Mouse (Mus musculus): ENCODE measurements around the gene Dcaf1. TPM values are rescaled to one million over a fixed set of nuclear protein-coding genes. Genes with fewer than 3 reads are reported as not detected.

Gene Dcaf1
- polyA plus RNA-seq, 1 experiment from 2014 or later, result 19.2 TPM

GRCm38 (mm10) chr9:106818191-106818590, 3.5 kb upstream of the Dcaf1 start:
- Histone ChIP-seq H3K4me1 (replicated peaks) (peaks cover 14% of the 10 kb centered on the region), H3K36me3 (no peaks in the 10 kb centered on the region), H3K9ac (no peak overlapping the region), H3K4me2 (no peak overlapping the region), H3K4me3 (no peak overlapping the region), H3K9me3 (no peaks in the 10 kb centered on the region), H3K27me3 (no peaks in the 10 kb centered on the region), H3K27ac (replicated peaks) (no peak overlapping the region)
- no peak for ATAC-seq (ENCODE audit: low FRiP score, low read depth)
- WGBS, result 83% methylated on average over 6 of the region's 6 CpGs

- no peaks in the 10 kb centered on the region for H3K27me3 ChIP-seq
- H3K4me3 ChIP-seq, result no peak overlapping the region
- H3K9me3 ChIP-seq, result no peaks in the 10 kb centered on the region
- no peak overlapping the region for H3K9ac ChIP-seq
- no peak overlapping the region for H3K27ac ChIP-seq (replicated peaks)
- H3K4me1 ChIP-seq (replicated peaks), result peaks cover 18% of the 10 kb centered on the region
- H3K36me3 ChIP-seq, result no peaks in the 10 kb centered on the region
- ATAC-seq (ENCODE audit: low FRiP score, low read depth), result no peak
- H3K4me2 ChIP-seq, result no peak overlapping the region
- 100% methylated on average over 1 of the region's 1 CpGs for WGBS
These were observed 2.5 kb upstream of the Dcaf1 start for GRCm38 (mm10) chr9:106819201-106819600.

- 49% methylated on average over 15 of the region's 15 CpGs for WGBS
- Histone ChIP-seq H3K27me3 (no peaks in the 10 kb centered on the region), H3K4me1 (replicated peaks) (peaks cover 18% of the 10 kb centered on the region), H3K4me3 (peak overlapping the region; percentile 92), H3K4me2 (peak overlapping the region; percentile 96), H3K27ac (replicated peaks) (peak overlapping the region; percentile 70), H3K36me3 (no peaks in the 10 kb centered on the region), H3K9ac (peak overlapping the region; percentile 57), H3K9me3 (no peaks in the 10 kb centered on the region)
- no peak for ATAC-seq (ENCODE audit: low FRiP score, low read depth)
These were observed 540 bp upstream of the Dcaf1 start for GRCm38 (mm10) chr9:106821050-106821617.

- peak overlapping the region; percentile 81 for H3K9ac ChIP-seq
- no peaks in the 10 kb centered on the region for H3K27me3 ChIP-seq
- no peak for ATAC-seq (ENCODE audit: low FRiP score, low read depth)
- no peaks in the 10 kb centered on the region for H3K9me3 ChIP-seq
- H3K4me3 ChIP-seq, result peak overlapping the region; percentile 92
- peak overlapping the region; percentile 96 for H3K4me2 ChIP-seq
- WGBS, result 3% methylated on average over 27 of the region's 32 CpGs
- H3K27ac ChIP-seq (replicated peaks), result peak overlapping the region; percentile 95
- peaks cover 18% of the 10 kb centered on the region for H3K4me1 ChIP-seq (replicated peaks)
- no peaks in the 10 kb centered on the region for H3K36me3 ChIP-seq
These were observed 869 bp downstream of the Dcaf1 start for GRCm38 (mm10) chr9:106822381-106823104.

- Histone ChIP-seq H3K4me2 (no peak overlapping the region), H3K27me3 (no peaks in the 10 kb centered on the region), H3K4me1 (replicated peaks) (no peaks in the 10 kb centered on the region), H3K9ac (no peak overlapping the region), H3K4me3 (no peak overlapping the region), H3K9me3 (no peaks in the 10 kb centered on the region), H3K36me3 (peaks cover 68% of the 10 kb centered on the region), H3K27ac (replicated peaks) (no peak overlapping the region)
- 100% methylated on average over 1 of the region's 1 CpGs for WGBS
- no peak for ATAC-seq (ENCODE audit: low FRiP score, low read depth)
These were observed 18.9 kb downstream of the Dcaf1 start for GRCm38 (mm10) chr9:106840569-106840968.

GRCm38 (mm10) chr9:106842800-106843199, 21.1 kb downstream of the Dcaf1 start:
- peaks cover 66% of the 10 kb centered on the region for H3K36me3 ChIP-seq
- no peak overlapping the region for H3K4me3 ChIP-seq
- no peak overlapping the region for H3K9ac ChIP-seq
- ATAC-seq (ENCODE audit: low FRiP score, low read depth), result no peak
- no peak overlapping the region for H3K4me2 ChIP-seq
- 96% methylated on average over 6 of the region's 6 CpGs for WGBS
- H3K9me3 ChIP-seq, result no peaks in the 10 kb centered on the region
- no peak overlapping the region for H3K27ac ChIP-seq (replicated peaks)
- no peaks in the 10 kb centered on the region for H3K4me1 ChIP-seq (replicated peaks)
- no peaks in the 10 kb centered on the region for H3K27me3 ChIP-seq

DNA sequence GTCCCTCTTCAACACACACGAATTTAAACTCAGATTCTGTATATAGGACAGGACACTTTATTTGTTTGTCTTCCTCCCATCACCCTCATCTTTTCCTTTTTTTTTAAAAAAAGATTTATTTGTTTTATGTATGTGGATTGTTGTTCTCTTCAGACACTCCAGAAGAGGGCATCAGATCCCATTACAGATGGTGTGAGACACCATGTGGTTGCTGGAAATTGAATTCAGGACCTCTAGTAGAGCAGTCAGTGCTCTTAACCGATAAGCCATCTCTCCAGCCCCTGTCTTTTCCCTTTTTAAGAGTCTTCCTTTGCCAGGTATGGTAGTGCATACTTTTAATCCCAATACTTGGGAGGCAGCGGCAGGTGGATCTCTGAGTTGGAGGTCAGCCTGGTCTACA, 35.0 kb downstream of the Dcaf1 start:
- no peak overlapping the region for H3K27ac ChIP-seq (replicated peaks)
- no peaks in the 10 kb centered on the region for H3K9me3 ChIP-seq
- WGBS, result 89% methylated on average over 3 of the region's 3 CpGs
- no peak overlapping the region for H3K9ac ChIP-seq
- no peaks in the 10 kb centered on the region for H3K4me1 ChIP-seq (replicated peaks)
- H3K4me2 ChIP-seq, result no peak overlapping the region
- H3K4me3 ChIP-seq, result no peak overlapping the region
- H3K36me3 ChIP-seq, result peaks cover 75% of the 10 kb centered on the region
- no peaks in the 10 kb centered on the region for H3K27me3 ChIP-seq
- ATAC-seq (ENCODE audit: low FRiP score, low read depth), result no peak

- WGBS, result 92% methylated on average over 11 of the region's 11 CpGs
- peaks cover 76% of the 10 kb centered on the region for H3K36me3 ChIP-seq
- ATAC-seq (ENCODE audit: low FRiP score, low read depth), result no peak
These were observed 36.4 kb downstream of the Dcaf1 start for GRCm38 (mm10) chr9:106858036-106858435.

GRCm38 (mm10) chr9:106874216-106874615, 52.5 kb downstream of the Dcaf1 start:
- H3K36me3 ChIP-seq, result peaks cover 56% of the 10 kb centered on the region
- no peak for ATAC-seq (ENCODE audit: low FRiP score, low read depth)
- H3K9me3 ChIP-seq, result no peaks in the 10 kb centered on the region
- H3K4me1 ChIP-seq (replicated peaks), result no peaks in the 10 kb centered on the region
- H3K4me2 ChIP-seq, result no peak overlapping the region
- 87% methylated on average over 5 of the region's 5 CpGs for WGBS
- H3K9ac ChIP-seq, result no peak overlapping the region
- H3K4me3 ChIP-seq, result no peak overlapping the region
- H3K27me3 ChIP-seq, result no peaks in the 10 kb centered on the region
- no peak overlapping the region for H3K27ac ChIP-seq (replicated peaks)

More at GRCm38 (mm10) chr9:106858036-106858435, 36.4 kb downstream of the Dcaf1 start:
- H3K9ac ChIP-seq, result no peak overlapping the region
- no peak overlapping the region for H3K4me3 ChIP-seq
- no peaks in the 10 kb centered on the region for H3K27me3 ChIP-seq
- H3K27ac ChIP-seq (replicated peaks), result no peak overlapping the region
- H3K9me3 ChIP-seq, result no peaks in the 10 kb centered on the region
- H3K4me1 ChIP-seq (replicated peaks), result no peaks in the 10 kb centered on the region
- no peak overlapping the region for H3K4me2 ChIP-seq

DNA sequence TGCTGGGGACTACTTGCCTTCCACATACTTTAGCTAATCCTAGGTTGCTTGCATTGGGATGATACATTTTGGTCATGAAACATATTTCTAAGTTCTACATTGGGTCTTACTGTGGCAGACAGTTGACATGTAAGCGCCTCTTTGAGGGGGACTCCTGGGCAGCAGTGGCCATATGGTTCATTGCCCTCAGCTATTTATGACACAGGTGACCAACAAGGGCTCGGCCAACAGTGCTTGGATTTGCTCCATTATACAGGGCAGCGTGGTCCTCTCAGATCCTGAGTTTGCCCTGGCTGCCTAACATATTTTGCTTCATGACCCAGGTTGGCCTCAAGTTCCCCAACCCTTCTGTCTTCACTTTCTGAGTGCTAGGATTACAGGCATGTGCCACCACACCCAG, 55.0 kb downstream of the Dcaf1 start:
- Histone ChIP-seq H3K27me3 (no peaks in the 10 kb centered on the region), H3K4me2 (no peak overlapping the region), H3K4me1 (replicated peaks) (peaks cover 8% of the 10 kb centered on the region), H3K4me3 (no peak overlapping the region), H3K27ac (replicated peaks) (no peak overlapping the region), H3K36me3 (peaks cover 67% of the 10 kb centered on the region), H3K9me3 (no peaks in the 10 kb centered on the region), H3K9ac (no peak overlapping the region)
- WGBS, result 91% methylated on average over 3 of the region's 3 CpGs
- ATAC-seq (ENCODE audit: low FRiP score, low read depth), result no peak

DNA sequence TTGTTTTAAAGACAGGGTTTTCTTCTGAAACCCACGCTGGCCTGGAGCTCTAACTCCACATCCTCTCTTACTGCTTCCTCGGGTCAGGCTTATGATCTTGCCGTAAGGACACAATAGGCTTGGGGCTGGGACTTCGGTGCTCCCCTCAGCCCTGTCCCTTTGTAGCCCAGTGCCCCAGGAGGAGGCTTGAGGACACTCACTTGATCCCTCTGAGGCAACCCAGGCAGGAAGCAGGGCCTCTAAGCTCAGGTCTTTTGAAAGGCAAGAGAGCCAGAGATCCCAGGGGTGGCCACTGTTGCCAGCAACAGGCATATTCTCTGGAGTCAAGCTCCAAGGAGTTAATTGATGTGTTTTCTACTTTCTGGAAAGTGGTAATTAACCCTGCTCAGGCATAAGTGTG, 57.8 kb downstream of the Dcaf1 start:
- Histone ChIP-seq H3K9me3 (no peaks in the 10 kb centered on the region), H3K4me3 (no peak overlapping the region), H3K4me2 (no peak overlapping the region), H3K27ac (replicated peaks) (no peak overlapping the region), H3K36me3 (peaks cover 71% of the 10 kb centered on the region), H3K4me1 (replicated peaks) (peaks cover 36% of the 10 kb centered on the region), H3K9ac (no peak overlapping the region), H3K27me3 (no peaks in the 10 kb centered on the region)
- WGBS, result 65% methylated on average over 4 of the region's 4 CpGs
- ATAC-seq (ENCODE audit: low FRiP score, low read depth), result no peak

- Histone ChIP-seq H3K27me3 (no peaks in the 10 kb centered on the region), H3K4me2 (no peak overlapping the region), H3K36me3 (peaks cover 57% of the 10 kb centered on the region), H3K27ac (replicated peaks) (no peak overlapping the region; the same call in 1 of the 2 replicates), H3K9ac (no peak overlapping the region), H3K9me3 (no peaks in the 10 kb centered on the region), H3K4me3 (no peak overlapping the region), H3K4me1 (replicated peaks) (peaks cover 49% of the 10 kb centered on the region)
- 51% methylated on average over 4 of the region's 4 CpGs for WGBS
- ATAC-seq (ENCODE audit: low FRiP score, low read depth), result no peak
These were observed 59.5 kb downstream of the Dcaf1 start for GRCm38 (mm10) chr9:106881071-106881755.
